Mouse (Mus musculus) liver, postnatal 0 days (tissue): ENCODE measurements at regions not wholly inside any gene's neighbourhood (a gene's known extent, or its start where the extent isn't known, plus 50 kb on each side); places are given as distances from the start of the nearest gene placed in this dataset.

Experiments used
- ATAC-seq: fragments of 200-750 bp; cut with Nextera tagmentation; 2 replicates; pipeline ENCODE4 v1.8.0; 2017; ENCODE audit warnings: mild to moderate bottlenecking, moderate library complexity
- DNase-seq: peaks from one replicate; pipeline ENCODE4 v3.0.0-alpha.2; 2016
- H3K27ac ChIP-seq: fragments of 300-500 bp; sonication (generic); 2 replicates; pipeline ENCODE4 v1.5.1; 2014; ENCODE audit warnings: antibody characterized with exemption, moderate library complexity, mild to moderate bottlenecking, low read depth
- H3K27me3 ChIP-seq: fragments of 300-500 bp; sonication (generic); 2 replicates; pipeline ENCODE4 v1.6.1; 2014; ENCODE audit warnings: low read length, control low read depth, mixed read lengths; ENCODE audit not compliant: insufficient read depth
- H3K36me3 ChIP-seq: fragments of 300-500 bp; sonication (generic); replicated peaks from 2 replicates; pipeline ENCODE4 v1.6.1; 2014; ENCODE audit warnings: mild to moderate bottlenecking, control low read depth, low read length, moderate library complexity, mixed read lengths; ENCODE audit not compliant: insufficient read depth
- H3K4me1 ChIP-seq: fragments of 300-500 bp; sonication (generic); 2 replicates; pipeline ENCODE4 v1.6.1; 2014; ENCODE audit warnings: antibody characterized with exemption, mild to moderate bottlenecking, control low read depth; ENCODE audit not compliant: insufficient read depth
- H3K4me2 ChIP-seq: fragments of 300-500 bp; sonication (generic); 2 replicates; pipeline ENCODE4 v1.6.1; 2014; ENCODE audit warnings: low read depth, mild to moderate bottlenecking, low read length, moderate library complexity, mixed read lengths
- H3K4me3 ChIP-seq: fragments of 300-500 bp; sonication (generic); 2 replicates; pipeline ENCODE4 v1.5.1; 2014; ENCODE audit warnings: low read depth, low read length
- H3K9ac ChIP-seq: fragments of 300-500 bp; sonication (generic); replicated peaks from 2 replicates; pipeline ENCODE4 v1.6.1; 2014; ENCODE audit warnings: mild to moderate bottlenecking, moderate library complexity
- H3K9me3 ChIP-seq: fragments of 300-500 bp; sonication (generic); 2 replicates; pipeline ENCODE4 v1.6.1; 2016; ENCODE audit warnings: mild to moderate bottlenecking, control low read depth, low read length, mixed read lengths
- CTCF ChIP-seq: sonication (generic); IDR thresholded peaks from 2 replicates; pipeline ENCODE4 v1.5.1; 2016; ENCODE audit warnings: antibody characterized with exemption, low read depth
- EP300 ChIP-seq: IDR thresholded peaks from 2 replicates; pipeline ENCODE4 v1.6.1; 2016; ENCODE audit warnings: antibody characterized with exemption, low read depth, mild to moderate bottlenecking
- WGBS: fragments of 180-500 bp; shearing (Covaris S2); extraction: QIAGEN DNeasy Blood & Tissue Kit; methylation state at CpG from one replicate; pipeline ENCODE4 v1.1.7; 2014; ENCODE audit not compliant: insufficient replicate concordance; 5-methylcytosine and 5-hydroxymethylcytosine counted together

- 34% methylated on average over 3 of the region's 3 CpGs for WGBS
- Histone ChIP-seq H3K36me3 (no peaks in the 10 kb centered on the region), H3K4me3 (no peak overlapping the region), H3K4me1 (no peaks in the 10 kb centered on the region), H3K9ac (no peak overlapping the region), H3K27me3 (no peaks in the 10 kb centered on the region), H3K9me3 (no peaks in the 10 kb centered on the region), H3K27ac (no peak overlapping the region), H3K4me2 (no peak overlapping the region)
- DNase-seq (no peak), ATAC-seq (no peak)
- no peak for TF ChIP-seq EP300
- TF ChIP-seq CTCF, result no peak
Measured at GRCm38 (mm10) chr1:55898031-55898430, 492.3 kb downstream of the Plcl1 start.

GRCm38 (mm10) chr1:55900033-55900432, 494.3 kb downstream of the Plcl1 start:
- H3K4me1 ChIP-seq, result no peaks in the 10 kb centered on the region
- H3K27ac ChIP-seq, result no peak overlapping the region
- H3K36me3 ChIP-seq, result no peaks in the 10 kb centered on the region
- WGBS, result 77% methylated on average over 3 of the region's 3 CpGs
- TF ChIP-seq CTCF (no peak), EP300 (no peak)
- H3K27me3 ChIP-seq, result no peaks in the 10 kb centered on the region
- no peak for DNase-seq
- no peak for ATAC-seq
- H3K9ac ChIP-seq, result no peak overlapping the region
- no peak overlapping the region for H3K4me3 ChIP-seq
- no peak overlapping the region for H3K4me2 ChIP-seq
- H3K9me3 ChIP-seq, result no peaks in the 10 kb centered on the region

DNA sequence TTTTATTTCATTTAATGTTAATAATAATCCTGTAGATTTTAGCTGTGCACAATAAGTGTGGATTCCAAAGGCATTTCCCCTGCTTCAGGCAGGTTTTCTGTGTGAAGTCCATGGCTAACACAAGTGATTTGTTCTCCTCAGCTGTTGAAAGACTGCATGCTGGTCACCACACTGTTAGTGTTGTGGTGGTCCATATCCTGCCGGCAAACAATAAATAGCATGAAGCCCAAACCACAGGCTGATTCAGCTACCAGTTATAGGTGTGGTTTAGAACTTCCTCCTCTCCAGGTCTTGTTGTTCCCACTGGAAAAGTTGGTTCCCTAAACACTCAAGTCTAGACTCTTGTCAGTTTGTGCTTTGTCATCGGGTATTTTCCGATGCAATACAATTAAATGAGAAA, 497.5 kb downstream of the Plcl1 start:
- WGBS, result 45% methylated on average over 3 of the region's 3 CpGs
- no peak for DNase-seq
- no peak for ATAC-seq
- no peak for TF ChIP-seq EP300
- no peak for TF ChIP-seq CTCF
- no peak overlapping the region for H3K9ac ChIP-seq
- no peaks in the 10 kb centered on the region for H3K4me1 ChIP-seq
- H3K4me2 ChIP-seq, result no peak overlapping the region
- H3K27ac ChIP-seq, result no peak overlapping the region
- H3K27me3 ChIP-seq, result no peaks in the 10 kb centered on the region
- H3K9me3 ChIP-seq, result no peaks in the 10 kb centered on the region
- no peaks in the 10 kb centered on the region for H3K36me3 ChIP-seq
- H3K4me3 ChIP-seq, result no peak overlapping the region

- Histone ChIP-seq H3K4me3 (no peak overlapping the region), H3K4me1 (no peaks in the 10 kb centered on the region), H3K27ac (no peak overlapping the region), H3K4me2 (no peak overlapping the region), H3K36me3 (no peaks in the 10 kb centered on the region), H3K9me3 (no peaks in the 10 kb centered on the region), H3K9ac (no peak overlapping the region), H3K27me3 (no peaks in the 10 kb centered on the region)
- ATAC-seq, result no peak
- no peak for TF ChIP-seq EP300
- no peak for TF ChIP-seq CTCF
- DNase-seq, result no peak
- WGBS, result 37% methylated on average over 2 of the region's 2 CpGs
Measured at GRCm38 (mm10) chr1:55904571-55904970, 498.9 kb downstream of the Plcl1 start.

GRCm38 (mm10) chr1:55905232-55905631, 499.5 kb downstream of the Plcl1 start:
- TF ChIP-seq CTCF, result peak; percentile 45
- no peak for TF ChIP-seq EP300
- Histone ChIP-seq H3K4me3 (no peak overlapping the region), H3K4me2 (no peak overlapping the region), H3K36me3 (no peaks in the 10 kb centered on the region), H3K4me1 (no peaks in the 10 kb centered on the region), H3K9ac (no peak overlapping the region), H3K27ac (no peak overlapping the region), H3K27me3 (no peaks in the 10 kb centered on the region), H3K9me3 (no peaks in the 10 kb centered on the region)
- ATAC-seq (no peak), DNase-seq (no peak)
- WGBS, result 87% methylated on average over 4 of the region's 4 CpGs

DNA sequence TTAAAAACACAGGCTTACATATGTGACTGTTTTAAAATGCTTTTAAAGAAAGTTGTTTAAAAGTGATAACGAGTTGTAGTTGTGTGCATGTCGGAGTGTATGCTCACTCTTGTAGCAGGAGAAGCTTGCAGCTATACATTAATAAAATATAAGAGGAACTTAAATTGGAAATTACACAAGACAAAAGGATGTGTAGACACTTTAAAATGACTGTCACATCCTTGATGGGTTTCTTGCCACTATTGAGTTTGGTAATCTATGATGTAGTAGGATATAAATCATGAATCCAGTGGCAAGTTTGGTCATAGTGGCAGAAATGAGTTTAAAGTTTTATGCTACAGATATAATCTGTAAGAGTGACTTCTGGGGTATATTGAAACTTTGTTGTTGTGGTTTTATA, 504.3 kb downstream of the Plcl1 start:
- WGBS, result 74% methylated on average over 2 of the region's 2 CpGs
- no peak for TF ChIP-seq EP300
- TF ChIP-seq CTCF, result no peak
- H3K36me3 ChIP-seq, result no peaks in the 10 kb centered on the region
- H3K9me3 ChIP-seq, result no peaks in the 10 kb centered on the region
- H3K9ac ChIP-seq, result no peak overlapping the region
- DNase-seq (no peak), ATAC-seq (no peak)
- H3K4me2 ChIP-seq, result no peak overlapping the region
- H3K4me1 ChIP-seq, result no peaks in the 10 kb centered on the region
- H3K27me3 ChIP-seq, result no peaks in the 10 kb centered on the region
- no peak overlapping the region for H3K4me3 ChIP-seq
- no peak overlapping the region for H3K27ac ChIP-seq

- TF ChIP-seq EP300 (no peak), CTCF (no peak)
- Histone ChIP-seq H3K36me3 (no peaks in the 10 kb centered on the region), H3K4me2 (no peak overlapping the region), H3K9ac (no peak overlapping the region), H3K27me3 (no peaks in the 10 kb centered on the region), H3K4me3 (no peak overlapping the region), H3K9me3 (no peaks in the 10 kb centered on the region), H3K27ac (no peak overlapping the region), H3K4me1 (no peaks in the 10 kb centered on the region)
- ATAC-seq (no peak), DNase-seq (no peak)
- WGBS, result 71% methylated on average over 3 of the region's 3 CpGs
Measured at GRCm38 (mm10) chr1:55914284-55914683, 508.6 kb downstream of the Plcl1 start.
